Mouse (Mus musculus) A20 (cell line): ENCODE measurements at regions not wholly inside any gene's neighbourhood (a gene's known extent, or its start where the extent isn't known, plus 50 kb on each side); places are given as distances from the start of the nearest gene placed in this dataset.

Experiments
- DNase-seq: peaks from one replicate; pipeline ENCODE4 v3.0.0-alpha.2; 2011; ENCODE audit warnings: low read depth, low spot score

- DNase-seq, result no peak
Observed at GRCm38 (mm10) chr9:23025247-23025646, 197.6 kb upstream of the Bmper start.

- peak; percentile 18 for DNase-seq
Observed at GRCm38 (mm10) chr9:23027377-23028313, 195.2 kb upstream of the Bmper start.

GRCm38 (mm10) chr9:23029421-23029820 is 193.5 kb upstream of the Bmper start:
- no peak for DNase-seq

- no peak for DNase-seq
Observed at GRCm38 (mm10) chr9:23030138-23030537, 192.7 kb upstream of the Bmper start.

GRCm38 (mm10) chr9:23030546-23030945 is 192.3 kb upstream of the Bmper start:
- no peak for DNase-seq

GRCm38 (mm10) chr9:23031916-23032315 is 191.0 kb upstream of the Bmper start:
- no peak for DNase-seq

GRCm38 (mm10) chr9:23035306-23035705 is 187.6 kb upstream of the Bmper start:
- no peak for DNase-seq

GRCm38 (mm10) chr9:23035901-23036610 is 186.8 kb upstream of the Bmper start:
- no peak for DNase-seq

GRCm38 (mm10) chr9:23037513-23037914 is 185.4 kb upstream of the Bmper start:
- DNase-seq, result no peak

GRCm38 (mm10) chr9:23039588-23039987 is 183.3 kb upstream of the Bmper start:
- no peak for DNase-seq

- DNase-seq, result no peak
Observed at GRCm38 (mm10) chr9:23041025-23041424, 181.9 kb upstream of the Bmper start.

GRCm38 (mm10) chr9:23041537-23042472 is 181.1 kb upstream of the Bmper start:
- no peak for DNase-seq

GRCm38 (mm10) chr9:23043006-23043405 is 179.9 kb upstream of the Bmper start:
- no peak for DNase-seq

GRCm38 (mm10) chr9:23045486-23045885 is 177.4 kb upstream of the Bmper start:
- DNase-seq, result no peak

GRCm38 (mm10) chr9:23050751-23051150 is 172.1 kb upstream of the Bmper start:
- DNase-seq, result no peak

GRCm38 (mm10) chr9:23059526-23059925 is 163.3 kb upstream of the Bmper start:
- no peak for DNase-seq

GRCm38 (mm10) chr9:23060526-23060925 is 162.3 kb upstream of the Bmper start:
- no peak for DNase-seq

- DNase-seq, result no peak
Observed at GRCm38 (mm10) chr9:23061179-23061929, 161.5 kb upstream of the Bmper start.

GRCm38 (mm10) chr9:23062057-23062655 is 160.7 kb upstream of the Bmper start:
- DNase-seq, result no peak

- no peak for DNase-seq
Observed at GRCm38 (mm10) chr9:23062656-23063444, 160.0 kb upstream of the Bmper start.
